Mouse (Mus musculus) embryonic facial prominence, embryonic 13.5 days (tissue): ENCODE results near the gene Cmtr1. TPM values are rescaled to one million over a fixed set of nuclear protein-coding genes. Genes with fewer than 3 reads are reported as not detected.
"Not testable (repeated sequence)": the region's sequence is repeated elsewhere in the genome, so short reads cannot be mapped to it uniquely, and the experiment has no call there.

Source experiments
- ATAC-seq: fragments of 200-750 bp; cut with Nextera tagmentation; 2 replicates; pipeline ENCODE4 v1.8.0; 2017; ENCODE audit warnings: low read depth; ENCODE audit not compliant: insufficient number of reproducible peaks, insufficient read depth, low FRiP score, low TSS enrichment
- H3K27ac ChIP-seq: fragments of 300-500 bp; sonication (generic); 2 replicates; pipeline ENCODE4 v1.5.1; 2015; ENCODE audit warnings: moderate library complexity, mild to moderate bottlenecking, inconsistent platforms
- H3K27me3 ChIP-seq: fragments of 300-500 bp; sonication (generic); 2 replicates; pipeline ENCODE4 v1.6.1; 2015; ENCODE audit warnings: mild to moderate bottlenecking, inconsistent platforms
- H3K36me3 ChIP-seq: fragments of 300-500 bp; sonication (generic); 2 replicates; pipeline ENCODE4 v1.6.1; 2015; ENCODE audit warnings: mild to moderate bottlenecking, inconsistent platforms
- H3K4me1 ChIP-seq: fragments of 300-500 bp; sonication (generic); 2 replicates; pipeline ENCODE4 v1.6.1; 2015; ENCODE audit warnings: inconsistent platforms
- H3K4me2 ChIP-seq: fragments of 300-500 bp; sonication (generic); 2 replicates; pipeline ENCODE4 v1.6.1; 2015; ENCODE audit warnings: moderate library complexity, mild to moderate bottlenecking, inconsistent platforms
- H3K4me3 ChIP-seq: fragments of 300-500 bp; sonication (generic); 2 replicates; pipeline ENCODE4 v1.5.1; 2015; ENCODE audit warnings: mild to moderate bottlenecking, inconsistent platforms
- H3K9ac ChIP-seq: fragments of 300-500 bp; sonication (generic); 2 replicates; pipeline ENCODE4 v1.6.1; 2015; ENCODE audit warnings: mild to moderate bottlenecking, inconsistent platforms
- H3K9me3 ChIP-seq: fragments of 300-500 bp; sonication (generic); 2 replicates; pipeline ENCODE4 v1.6.1; 2016; ENCODE audit warnings: inconsistent platforms
- WGBS: fragments of 180-500 bp; shearing (Covaris S2); methylation state at CpG from one replicate; pipeline ENCODE4 v1.1.7; 2015; ENCODE audit warnings: mixed read lengths; 5-methylcytosine and 5-hydroxymethylcytosine counted together
- polyA plus RNA-seq: library from polyadenylated mRNA; unstranded; fragments of >200 nt; fragmentation: Nextera tagmentation; extraction: Ambion mirVana; gene quantifications from 2 replicates; pipeline ENCODE4 v1.2.1, GENCODE M21; 2015

Cmtr1 gene
- polyA plus RNA-seq = 126 and 133 TPM in 2 replicates

- peak within 1 kb of the TSS; percentile 97 for H3K9ac ChIP-seq
- H3K36me3 ChIP-seq = peaks cover 20% of the 10 kb centered on the region
- H3K4me3 ChIP-seq = peak within 1 kb of the TSS; percentile 93
- ATAC-seq = peak; percentile 93
- no peaks in the 10 kb centered on the region for H3K9me3 ChIP-seq
- peak within 1 kb of the TSS; percentile 90 for H3K4me2 ChIP-seq
- no peaks in the 10 kb centered on the region for H3K27me3 ChIP-seq
- 2% methylated on average over 41 of the region's 41 CpGs for WGBS
- peaks cover 9% of the 10 kb centered on the region for H3K4me1 ChIP-seq
- peak within 1 kb of the TSS; percentile 91 for H3K27ac ChIP-seq
Observed at GRCm38 (mm10) chr17:29660076-29660761, at the start of gene Cmtr1. Gene Cmtr1 (plus strand): TSS chr17:29660595.

- ATAC-seq, H3K4me2 ChIP-seq, H3K4me3 ChIP-seq, H3K36me3 ChIP-seq, H3K27me3 ChIP-seq, H3K27ac ChIP-seq, H3K9ac ChIP-seq, H3K9me3 ChIP-seq: not testable (repeated sequence)
- 81% methylated on average over 5 of the region's 5 CpGs for WGBS
- H3K4me1 ChIP-seq = peaks cover 36% of the 10 kb centered on the region
Observed at GRCm38 (mm10) chr17:29613453-29613852, 46.9 kb upstream of the Cmtr1 start.

GRCm38 (mm10) chr17:29614115-29615023, 46.0 kb upstream of the Cmtr1 start, which contains the start of the genes Rnf8 and Gm28043:
Gene Rnf8 (plus strand): TSS chr17:29614790.
Gene Gm28043 (plus strand): TSS chr17:29614876.
- Histone ChIP-seq H3K27me3 (no peaks in the 10 kb centered on the region), H3K9ac (peak within 1 kb of the TSS; percentile 99), H3K4me1 (peaks cover 36% of the 10 kb centered on the region), H3K36me3 (peaks cover 10% of the 10 kb centered on the region), H3K27ac (peak within 1 kb of the TSS; percentile 98), H3K4me2 (peak within 1 kb of the TSS; percentile 90), H3K9me3 (no peaks in the 10 kb centered on the region), H3K4me3 (peak within 1 kb of the TSS; percentile 100)
- ATAC-seq = peak; percentile 86
- 2% methylated on average over 52 of the region's 52 CpGs for WGBS

- Histone ChIP-seq H3K9me3 (no peaks in the 10 kb centered on the region), H3K27ac (peak overlapping the region; percentile 98), H3K36me3 (peaks cover 17% of the 10 kb centered on the region), H3K4me2 (peak overlapping the region; percentile 90), H3K4me3 (peak overlapping the region; percentile 100), H3K4me1 (peaks cover 36% of the 10 kb centered on the region), H3K27me3 (no peaks in the 10 kb centered on the region), H3K9ac (peak overlapping the region; percentile 99)
- ATAC-seq = peak; percentile 11; the same call in 1 of the 2 replicates
- WGBS = under 1% methylated on average over 43 of the region's 43 CpGs
Observed at GRCm38 (mm10) chr17:29615024-29615551, 45.3 kb upstream of the Cmtr1 start.

GRCm38 (mm10) chr17:29615616-29616015, 44.8 kb upstream of the Cmtr1 start:
- no peak for ATAC-seq
- no peaks in the 10 kb centered on the region for H3K9me3 ChIP-seq
- H3K4me3 ChIP-seq = peak overlapping the region; percentile 100
- 11% methylated on average over 4 of the region's 4 CpGs for WGBS
- H3K36me3 ChIP-seq = peaks cover 21% of the 10 kb centered on the region
- peak overlapping the region; percentile 98 for H3K27ac ChIP-seq
- peak overlapping the region; percentile 90 for H3K4me2 ChIP-seq
- H3K27me3 ChIP-seq = no peaks in the 10 kb centered on the region
- H3K9ac ChIP-seq = peak overlapping the region; percentile 99
- peaks cover 36% of the 10 kb centered on the region for H3K4me1 ChIP-seq

- no peak overlapping the region for H3K27ac ChIP-seq
- peaks cover 29% of the 10 kb centered on the region for H3K4me1 ChIP-seq
- peaks cover 56% of the 10 kb centered on the region for H3K36me3 ChIP-seq
- ATAC-seq = no peak
- 84% methylated on average over 3 of the region's 3 CpGs for WGBS
- H3K9me3 ChIP-seq = no peaks in the 10 kb centered on the region
- no peak overlapping the region for H3K9ac ChIP-seq
- H3K4me2 ChIP-seq = no peak overlapping the region
- no peaks in the 10 kb centered on the region for H3K27me3 ChIP-seq
- no peak overlapping the region for H3K4me3 ChIP-seq
Observed at GRCm38 (mm10) chr17:29619231-29619630, 41.2 kb upstream of the Cmtr1 start.

GRCm38 (mm10) chr17:29623488-29623887, 36.9 kb upstream of the Cmtr1 start:
- ATAC-seq = no peak
- Histone ChIP-seq H3K9ac (no peak overlapping the region), H3K4me3 (no peak overlapping the region), H3K27ac (no peak overlapping the region), H3K9me3 (no peaks in the 10 kb centered on the region), H3K36me3 (peaks cover 97% of the 10 kb centered on the region), H3K4me1 (no peaks in the 10 kb centered on the region; the same call in 1 of the 2 replicates), H3K4me2 (no peak overlapping the region), H3K27me3 (no peaks in the 10 kb centered on the region)
- WGBS = 95% methylated on average over 8 of the region's 8 CpGs

- WGBS = 89% methylated on average over 9 of the region's 9 CpGs
- H3K9ac ChIP-seq = no peak overlapping the region
- no peak for ATAC-seq
- H3K9me3 ChIP-seq = no peaks in the 10 kb centered on the region
- H3K4me3 ChIP-seq = no peak overlapping the region
- no peak overlapping the region for H3K4me2 ChIP-seq
- no peaks in the 10 kb centered on the region for H3K27me3 ChIP-seq
- no peak overlapping the region for H3K27ac ChIP-seq
- H3K36me3 ChIP-seq = peaks cover 93% of the 10 kb centered on the region
- H3K4me1 ChIP-seq = no peaks in the 10 kb centered on the region
Observed at GRCm38 (mm10) chr17:29627285-29627684, 33.1 kb upstream of the Cmtr1 start.

GRCm38 (mm10) chr17:29628946-29629345, 31.4 kb upstream of the Cmtr1 start:
- H3K9me3 ChIP-seq = no peaks in the 10 kb centered on the region
- H3K27me3 ChIP-seq = no peaks in the 10 kb centered on the region
- peaks cover 94% of the 10 kb centered on the region for H3K36me3 ChIP-seq
- no peak overlapping the region for H3K4me3 ChIP-seq
- no peak overlapping the region for H3K4me2 ChIP-seq
- 89% methylated on average over 5 of the region's 5 CpGs for WGBS
- ATAC-seq = no peak
- H3K9ac ChIP-seq = no peak overlapping the region
- H3K4me1 ChIP-seq = no peaks in the 10 kb centered on the region
- H3K27ac ChIP-seq = no peak overlapping the region

- Histone ChIP-seq H3K9me3 (no peaks in the 10 kb centered on the region), H3K4me2 (no peak overlapping the region), H3K27ac (no peak overlapping the region), H3K4me3 (no peak overlapping the region), H3K4me1 (no peaks in the 10 kb centered on the region), H3K27me3 (no peaks in the 10 kb centered on the region), H3K36me3 (peaks cover 94% of the 10 kb centered on the region), H3K9ac (no peak overlapping the region)
- WGBS = 84% methylated on average over 5 of the region's 5 CpGs
- no peak for ATAC-seq
Observed at GRCm38 (mm10) chr17:29629620-29630019, 30.8 kb upstream of the Cmtr1 start.

- WGBS = 93% methylated on average over 11 of the region's 11 CpGs
- no peaks in the 10 kb centered on the region for H3K27me3 ChIP-seq
- ATAC-seq = no peak
- H3K9me3 ChIP-seq = no peaks in the 10 kb centered on the region
- H3K27ac ChIP-seq = no peak overlapping the region
- no peaks in the 10 kb centered on the region for H3K4me1 ChIP-seq
- peaks cover 92% of the 10 kb centered on the region for H3K36me3 ChIP-seq
- H3K9ac ChIP-seq = no peak overlapping the region
- no peak overlapping the region for H3K4me2 ChIP-seq
- H3K4me3 ChIP-seq = no peak overlapping the region
Observed at GRCm38 (mm10) chr17:29632312-29632711, 28.1 kb upstream of the Cmtr1 start.
